Comparison of ENCODE assay signal across 25 mouse cellular contexts in the genomic region with DNA sequence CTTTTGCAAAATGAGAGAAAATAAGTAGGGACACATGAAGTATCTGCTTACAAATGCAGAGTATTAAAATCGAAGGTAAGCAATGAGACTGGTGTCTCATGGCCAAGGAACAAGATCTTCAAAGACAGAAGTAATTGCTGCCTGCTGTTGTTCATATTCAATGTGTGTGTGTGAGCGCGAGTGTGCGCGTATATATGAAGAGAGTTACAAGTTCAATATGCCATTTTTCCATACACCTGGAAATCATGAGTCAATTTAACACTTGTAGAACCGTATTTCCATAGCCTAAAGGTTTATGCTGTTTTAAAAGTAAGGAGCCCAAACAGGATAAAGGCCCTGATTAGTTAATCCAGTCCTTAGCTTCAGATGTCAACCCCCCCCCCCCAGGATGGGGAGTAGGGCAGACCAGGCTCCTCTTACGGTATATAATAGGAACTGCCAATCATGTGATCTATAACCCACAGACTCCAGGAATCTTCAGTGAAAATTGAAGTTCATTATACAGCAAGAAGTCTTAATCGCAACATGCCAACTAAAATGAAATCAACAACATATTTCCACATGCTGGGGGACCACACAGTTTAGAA.
DNase-seq lines count a peak whose midpoint lies in the region; ATAC-seq lines count a peak whose summit lies in the region.
"Had no signal": no experiment of that assay in that cellular context is flagged by ENCODE, and none has a peak within 500 bp of the region (broad histone marks: within the 10 kb centered on the region; RNA-seq: fewer than 3 reads in every experiment).

No protein-coding gene starts in this region.

- peak; percentile 51; the same call in 1 of the 2 replicates for ATAC-seq in limb, embryonic 13.5 days (ENCODE audit: low FRiP score, low read depth)
- ATAC-seq in embryonic facial prominence, embryonic 12.5 days (ENCODE audit: insufficient number of reproducible peaks, insufficient read depth, low FRiP score, low TSS enrichment): peak; percentile 53; the same call in 1 of the 2 replicates
- ATAC-seq in embryonic facial prominence, embryonic 14.5 days (ENCODE audit: low read depth): peak; percentile 56
- no peak for ATAC-seq in intestine, embryonic 15.5 days
- ATAC-seq: activated CD4-positive, CD25-positive, alpha-beta regulatory T cell, adult 4 months; CD4-positive, CD25-positive, alpha-beta regulatory T cell, adult 4 months; forebrain, embryonic 13.5 days; forebrain, embryonic 15.5 days; forebrain, postnatal 0 days; Patski had no signal

- no peak for DNase-seq in limb, embryonic 10.5 days (ENCODE audit: low spot score)
- peak; percentile 46 for DNase-seq in embryonic facial prominence, embryonic 14.5 days (ENCODE audit: low spot score)
- DNase-seq in adrenal gland, adult (ENCODE audit: inconsistent age in 2 of 2, low spot score in 1 of 2): no peak
- no peak for DNase-seq in cerebellum, adult 8-10 months
- DNase-seq: adrenal gland, adult 2 months; adrenal gland, postnatal 10 days; adrenal gland, postnatal 36 days; B cell, adult 2 months; cerebellum, adult 11-12 months; cerebellum, adult 2 months; cerebellum, adult 9-11 months; cerebellum, postnatal 14 days; cerebellum, postnatal 36 days; embryo, embryonic 11 days; forebrain, postnatal 0 days had no signal

- H3K27ac ChIP-seq in limb, embryonic 13.5 days: no peak overlapping the region; the same call in 1 of the 2 replicates
- no peak overlapping the region for H3K27ac ChIP-seq in limb, embryonic 10.5 days
- H3K27ac ChIP-seq in embryonic facial prominence, embryonic 12.5 days: no peak overlapping the region
- no peak overlapping the region for H3K27ac ChIP-seq in embryonic facial prominence, embryonic 14.5 days (replicated peaks; ENCODE audit: low read depth, low read length)
- no peak overlapping the region for H3K27ac ChIP-seq in intestine, embryonic 15.5 days
- H3K27ac ChIP-seq: forebrain, embryonic 13.5 days; forebrain, embryonic 15.5 days had no signal

- H3K9me3 ChIP-seq in limb, embryonic 13.5 days: no peaks in the 10 kb centered on the region
- no peaks in the 10 kb centered on the region for H3K9me3 ChIP-seq in limb, embryonic 10.5 days (replicated peaks)
- H3K9me3 ChIP-seq in embryonic facial prominence, embryonic 12.5 days: no peaks in the 10 kb centered on the region
- H3K9me3 ChIP-seq in embryonic facial prominence, embryonic 14.5 days (ENCODE audit: control insufficient read depth, low read length): no peaks in the 10 kb centered on the region
- no peaks in the 10 kb centered on the region for H3K9me3 ChIP-seq in intestine, embryonic 15.5 days
- H3K9me3 ChIP-seq: forebrain, embryonic 13.5 days; forebrain, embryonic 15.5 days; G1E had no signal

- H3K4me3 ChIP-seq in limb, embryonic 13.5 days: no peak overlapping the region
- H3K4me3 ChIP-seq in limb, embryonic 10.5 days: no peak overlapping the region
- H3K4me3 ChIP-seq in embryonic facial prominence, embryonic 12.5 days: no peak overlapping the region
- no peak overlapping the region for H3K4me3 ChIP-seq in embryonic facial prominence, embryonic 14.5 days (ENCODE audit: low read depth, low read length)
- no peak overlapping the region for H3K4me3 ChIP-seq in intestine, embryonic 15.5 days (replicated peaks)
- H3K4me3 ChIP-seq: forebrain, embryonic 13.5 days; forebrain, embryonic 15.5 days had no signal

- H3K9ac ChIP-seq in limb, embryonic 13.5 days: no peak overlapping the region
- H3K9ac ChIP-seq in embryonic facial prominence, embryonic 12.5 days: no peak overlapping the region
- H3K9ac ChIP-seq in embryonic facial prominence, embryonic 14.5 days (ENCODE audit: low read depth, low read length): no peak overlapping the region
- H3K9ac ChIP-seq in intestine, embryonic 15.5 days: no peak overlapping the region
- H3K9ac ChIP-seq: forebrain, embryonic 13.5 days; forebrain, embryonic 15.5 days; forebrain, postnatal 0 days had no signal

- peaks cover 40% of the 10 kb centered on the region for H3K4me1 ChIP-seq in limb, embryonic 13.5 days
- peaks cover 13% of the 10 kb centered on the region for H3K4me1 ChIP-seq in limb, embryonic 10.5 days
- peaks cover 38% of the 10 kb centered on the region for H3K4me1 ChIP-seq in embryonic facial prominence, embryonic 12.5 days
- H3K4me1 ChIP-seq in embryonic facial prominence, embryonic 14.5 days (ENCODE audit: control insufficient read depth, insufficient read depth, low read length): peaks cover 27% of the 10 kb centered on the region
- H3K4me1 ChIP-seq in intestine, embryonic 15.5 days (replicated peaks): no peaks in the 10 kb centered on the region

- H3K36me3 ChIP-seq in limb, embryonic 13.5 days: no peaks in the 10 kb centered on the region
- H3K36me3 ChIP-seq in limb, embryonic 10.5 days: no peaks in the 10 kb centered on the region
- H3K36me3 ChIP-seq in embryonic facial prominence, embryonic 12.5 days: no peaks in the 10 kb centered on the region
- H3K36me3 ChIP-seq in embryonic facial prominence, embryonic 14.5 days (ENCODE audit: control insufficient read depth, insufficient read depth, low read length): no peaks in the 10 kb centered on the region
- H3K36me3 ChIP-seq in intestine, embryonic 15.5 days: no peaks in the 10 kb centered on the region
- H3K36me3 ChIP-seq: forebrain, embryonic 15.5 days had no signal

- H3K27me3 ChIP-seq in limb, embryonic 13.5 days: no peaks in the 10 kb centered on the region
- no peaks in the 10 kb centered on the region for H3K27me3 ChIP-seq in limb, embryonic 10.5 days (ENCODE audit: low read depth, poor library complexity, severe bottlenecking)
- no peaks in the 10 kb centered on the region for H3K27me3 ChIP-seq in embryonic facial prominence, embryonic 12.5 days
- no peaks in the 10 kb centered on the region for H3K27me3 ChIP-seq in embryonic facial prominence, embryonic 14.5 days (replicated peaks; ENCODE audit: control insufficient read depth, insufficient read depth, low read length)
- no peaks in the 10 kb centered on the region for H3K27me3 ChIP-seq in intestine, embryonic 15.5 days (replicated peaks)
- H3K27me3 ChIP-seq: CH12.LX; forebrain, embryonic 13.5 days; forebrain, embryonic 15.5 days; Patski had no signal

- WGBS in limb, embryonic 13.5 days: 48% methylated on average over 8 of the region's 8 CpGs
- WGBS in limb, embryonic 10.5 days: 85% methylated on average over 8 of the region's 8 CpGs
- WGBS in embryonic facial prominence, embryonic 12.5 days: 34% methylated on average over 8 of the region's 8 CpGs
- 44% methylated on average over 8 of the region's 8 CpGs for WGBS in embryonic facial prominence, embryonic 14.5 days
- WGBS in intestine, embryonic 15.5 days: 87% methylated on average over 8 of the region's 8 CpGs

- no peak overlapping the region for H3K4me2 ChIP-seq in limb, embryonic 13.5 days (replicated peaks)
- no peak overlapping the region for H3K4me2 ChIP-seq in embryonic facial prominence, embryonic 12.5 days (replicated peaks)
- no peak overlapping the region for H3K4me2 ChIP-seq in embryonic facial prominence, embryonic 14.5 days (ENCODE audit: low read depth, low read length)
- no peak overlapping the region for H3K4me2 ChIP-seq in intestine, embryonic 15.5 days (replicated peaks)
- H3K4me2 ChIP-seq: forebrain, embryonic 13.5 days; forebrain, embryonic 15.5 days had no signal
